Mouse (Mus musculus) hindbrain, embryonic 15.5 days (tissue): ENCODE measurements around the gene Znhit2. TPM values are rescaled to one million over a fixed set of nuclear protein-coding genes. Genes with fewer than 3 reads are reported as not detected.
"Not testable (repeated sequence)": the region's sequence is repeated elsewhere in the genome, so short reads cannot be mapped to it uniquely, and the experiment has no call there.

Experiments
- ATAC-seq: fragments of 200-750 bp; cut with Nextera tagmentation; 2 replicates; pipeline ENCODE4 v1.8.0; 2017; ENCODE audit warnings: low read depth, moderate number of reproducible peaks, moderate TSS enrichment; ENCODE audit not compliant: low FRiP score
- H3K27ac ChIP-seq: fragments of 300-500 bp; sonication (generic); replicated peaks from 2 replicates; pipeline ENCODE4 v1.5.1; 2015; ENCODE audit warnings: mild to moderate bottlenecking, inconsistent platforms
- H3K27me3 ChIP-seq: fragments of 300-500 bp; sonication (generic); 2 replicates; pipeline ENCODE4 v1.6.1; 2015; ENCODE audit warnings: control low read depth, inconsistent platforms
- H3K36me3 ChIP-seq: fragments of 300-500 bp; sonication (generic); 2 replicates; pipeline ENCODE4 v1.6.1; 2015; ENCODE audit warnings: control low read depth, inconsistent platforms
- H3K4me1 ChIP-seq: fragments of 300-500 bp; sonication (generic); replicated peaks from 2 replicates; pipeline ENCODE4 v1.6.1; 2015; ENCODE audit warnings: control low read depth, inconsistent platforms
- H3K4me2 ChIP-seq: fragments of 300-500 bp; sonication (generic); 2 replicates; pipeline ENCODE4 v1.6.1; 2015; ENCODE audit warnings: moderate library complexity, mild to moderate bottlenecking, inconsistent platforms
- H3K4me3 ChIP-seq: fragments of 300-500 bp; sonication (generic); 2 replicates; pipeline ENCODE4 v1.5.1; 2015; ENCODE audit warnings: mild to moderate bottlenecking, inconsistent platforms
- H3K9ac ChIP-seq: fragments of 300-500 bp; sonication (generic); 2 replicates; pipeline ENCODE4 v1.6.1; 2015; ENCODE audit warnings: inconsistent platforms
- H3K9me3 ChIP-seq: fragments of 300-500 bp; sonication (generic); 2 replicates; pipeline ENCODE4 v1.6.1; 2016; ENCODE audit warnings: control low read depth, inconsistent platforms
- WGBS: fragments of 180-500 bp; shearing (Covaris S2); methylation state at CpG from one replicate; pipeline ENCODE4 v1.1.7; 2015; 5-methylcytosine and 5-hydroxymethylcytosine counted together
- polyA plus RNA-seq: library from polyadenylated mRNA; unstranded; fragments of >200 nt; fragmentation: Nextera tagmentation; extraction: Ambion mirVana; gene quantifications from 2 replicates; pipeline ENCODE4 v1.2.1, GENCODE M21; 2015

Znhit2 gene
- polyA plus RNA-seq, 1 experiment from 2014 or later = 34.8 TPM

DNA sequence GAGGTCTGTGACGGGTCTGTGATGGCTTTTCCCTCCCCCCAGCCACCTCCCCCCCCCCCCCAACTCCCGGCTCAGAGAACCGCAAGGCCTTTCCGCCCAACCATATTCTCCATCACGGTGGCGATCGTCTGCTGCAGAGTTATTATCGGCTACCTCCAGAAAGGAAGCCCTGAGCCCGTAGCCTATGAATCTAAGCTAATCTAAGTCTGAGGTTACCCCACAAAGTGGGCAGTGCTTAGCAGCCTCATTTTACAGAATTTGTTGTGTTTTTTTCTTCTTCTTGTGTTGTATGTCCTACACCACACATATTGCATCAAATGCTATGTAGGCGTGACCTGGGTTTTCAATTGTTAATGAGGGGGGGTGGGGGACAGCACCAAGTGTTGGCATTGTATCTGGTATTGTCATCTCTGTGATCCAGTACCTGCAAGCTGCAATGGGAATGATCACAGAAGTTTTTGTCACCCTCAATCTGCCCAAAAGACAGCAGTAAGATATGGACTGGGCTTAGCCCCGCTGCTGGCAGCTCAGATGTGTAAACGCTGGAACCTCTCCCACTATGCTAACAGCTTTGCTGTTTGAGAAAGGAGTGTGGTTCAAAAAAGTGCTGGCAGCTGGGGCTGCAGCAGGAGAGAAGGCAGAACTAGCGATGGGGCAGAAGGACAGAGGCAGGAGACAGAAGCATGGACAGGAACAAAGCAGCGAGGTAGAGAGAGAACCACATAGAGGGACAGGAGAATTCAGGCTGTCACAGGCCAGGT is 30.3 kb upstream of the Znhit2 start:
- WGBS = 69% methylated on average over 14 of the region's 14 CpGs
- Histone ChIP-seq H3K9ac (no peak overlapping the region), H3K27ac (no peak overlapping the region), H3K9me3 (no peaks in the 10 kb centered on the region), H3K4me2 (no peak overlapping the region), H3K36me3 (no peaks in the 10 kb centered on the region), H3K27me3 (no peaks in the 10 kb centered on the region), H3K4me1 (no peaks in the 10 kb centered on the region), H3K4me3 (no peak overlapping the region)
- no peak for ATAC-seq

GRCm38 (mm10) chr19:6035966-6036585 is 24.9 kb upstream of the Znhit2 start:
- H3K4me3 ChIP-seq = no peak overlapping the region
- no peak overlapping the region for H3K4me2 ChIP-seq
- WGBS = 80% methylated on average over 9 of the region's 9 CpGs
- no peaks in the 10 kb centered on the region for H3K4me1 ChIP-seq
- no peak overlapping the region for H3K9ac ChIP-seq
- H3K9me3 ChIP-seq = no peaks in the 10 kb centered on the region
- H3K27ac ChIP-seq = no peak overlapping the region
- no peaks in the 10 kb centered on the region for H3K27me3 ChIP-seq
- no peak for ATAC-seq
- no peaks in the 10 kb centered on the region for H3K36me3 ChIP-seq

- Histone ChIP-seq H3K4me1 (no peaks in the 10 kb centered on the region), H3K9ac (no peak overlapping the region), H3K27ac (no peak overlapping the region), H3K36me3 (no peaks in the 10 kb centered on the region), H3K27me3 (no peaks in the 10 kb centered on the region), H3K4me2 (no peak overlapping the region), H3K4me3 (no peak overlapping the region), H3K9me3 (no peaks in the 10 kb centered on the region)
- ATAC-seq = no peak
Observed at GRCm38 (mm10) chr19:6037695-6038094, 23.3 kb upstream of the Znhit2 start.

GRCm38 (mm10) chr19:6038326-6038725 is 22.7 kb upstream of the Znhit2 start:
- no peaks in the 10 kb centered on the region for H3K27me3 ChIP-seq
- H3K4me1 ChIP-seq = no peaks in the 10 kb centered on the region
- 84% methylated on average over 7 of the region's 7 CpGs for WGBS
- H3K4me2 ChIP-seq = no peak overlapping the region
- no peak overlapping the region for H3K9ac ChIP-seq
- H3K27ac ChIP-seq = no peak overlapping the region
- no peaks in the 10 kb centered on the region for H3K9me3 ChIP-seq
- no peaks in the 10 kb centered on the region for H3K36me3 ChIP-seq
- no peak overlapping the region for H3K4me3 ChIP-seq
- ATAC-seq = no peak

GRCm38 (mm10) chr19:6040002-6040401 is 21.0 kb upstream of the Znhit2 start:
- Histone ChIP-seq H3K9me3 (no peaks in the 10 kb centered on the region), H3K4me2 (no peak overlapping the region), H3K27ac (no peak overlapping the region), H3K4me1 (peaks cover 4% of the 10 kb centered on the region), H3K27me3 (no peaks in the 10 kb centered on the region), H3K9ac (no peak overlapping the region), H3K36me3 (no peaks in the 10 kb centered on the region), H3K4me3 (no peak overlapping the region)
- ATAC-seq = no peak

DNA sequence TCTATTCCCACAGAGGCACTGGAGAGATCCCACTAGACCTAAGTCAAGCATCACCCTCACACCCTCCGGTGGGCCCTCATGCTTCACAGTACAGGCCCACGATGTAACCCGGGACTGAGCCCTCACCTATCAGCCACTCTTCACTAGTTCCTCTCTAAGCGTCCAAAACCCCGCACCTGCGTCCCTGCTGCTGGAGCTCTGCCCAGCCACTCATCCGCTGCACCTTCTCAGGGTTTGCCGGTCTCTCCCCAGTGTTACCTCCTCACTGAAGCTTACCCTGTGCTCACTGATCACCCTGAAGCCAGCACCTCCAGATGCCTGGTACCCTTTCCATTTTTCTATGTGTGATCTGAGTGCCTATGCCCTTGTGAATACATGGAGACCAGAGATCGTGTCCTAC is 18.7 kb upstream of the Znhit2 start:
- H3K27ac ChIP-seq = no peak overlapping the region
- H3K4me3 ChIP-seq = no peak overlapping the region
- no peak overlapping the region for H3K9ac ChIP-seq
- no peaks in the 10 kb centered on the region for H3K9me3 ChIP-seq
- WGBS = 74% methylated on average over 9 of the region's 9 CpGs
- H3K4me2 ChIP-seq = no peak overlapping the region
- ATAC-seq = no peak
- H3K36me3 ChIP-seq = no peaks in the 10 kb centered on the region
- no peaks in the 10 kb centered on the region for H3K27me3 ChIP-seq
- peaks cover 11% of the 10 kb centered on the region for H3K4me1 ChIP-seq

GRCm38 (mm10) chr19:6044102-6044501 is 16.9 kb upstream of the Znhit2 start:
- not testable (repeated sequence) for H3K27me3 ChIP-seq, H3K4me3 ChIP-seq, H3K4me2 ChIP-seq, H3K36me3 ChIP-seq, ATAC-seq, H3K9me3 ChIP-seq, H3K9ac ChIP-seq, H3K27ac ChIP-seq
- WGBS = 63% methylated on average over 4 of the region's 4 CpGs
- peaks cover 27% of the 10 kb centered on the region for H3K4me1 ChIP-seq

DNA sequence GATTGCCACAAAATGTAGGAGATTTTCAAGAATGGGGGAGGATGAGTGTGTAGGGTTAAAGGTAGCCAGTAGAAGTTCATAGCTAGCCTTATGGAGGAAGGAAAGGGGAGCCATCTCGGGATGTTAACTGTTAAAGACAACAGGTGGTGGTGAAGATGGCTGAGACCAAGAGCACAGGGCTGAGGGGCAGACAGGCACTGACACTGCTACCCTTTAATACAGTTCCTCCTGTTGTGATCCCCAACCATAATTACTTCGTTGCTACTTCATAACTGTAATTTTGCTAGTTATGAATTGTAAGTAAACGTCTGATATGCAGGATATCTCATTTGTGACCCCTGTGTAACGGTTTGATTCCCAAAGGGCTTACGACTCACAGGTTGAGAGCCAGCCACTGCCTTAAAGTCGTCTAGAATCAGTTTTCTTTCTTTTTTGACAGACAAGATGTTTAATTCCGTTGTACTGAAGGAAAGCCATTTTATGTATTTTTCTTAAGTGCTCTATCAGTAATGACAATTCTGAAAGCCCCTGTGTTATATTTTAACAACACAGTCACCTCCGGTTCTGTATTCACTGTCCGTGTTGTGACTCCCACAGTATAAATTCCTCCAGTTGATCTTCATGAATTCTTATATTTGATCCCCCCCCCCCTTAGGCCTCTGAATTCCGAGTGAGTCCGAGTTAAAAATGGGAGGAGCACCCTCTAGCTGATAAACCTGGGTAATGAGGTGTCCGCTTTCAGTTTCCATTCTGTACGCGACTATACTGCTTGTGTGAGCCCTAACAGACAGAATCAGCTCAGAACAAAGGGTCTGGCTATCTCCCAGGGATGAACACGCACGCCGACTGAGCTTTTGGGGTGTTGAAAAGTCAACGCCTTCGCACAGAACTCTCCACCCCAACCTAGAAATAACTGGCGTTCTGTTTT is 15.4 kb upstream of the Znhit2 start:
- H3K27ac ChIP-seq = peak overlapping the region; percentile 99
- H3K9ac ChIP-seq = peak overlapping the region; percentile 75
- H3K9me3 ChIP-seq = no peaks in the 10 kb centered on the region
- ATAC-seq = peak; percentile 58
- H3K27me3 ChIP-seq = no peaks in the 10 kb centered on the region
- H3K4me1 ChIP-seq = peaks cover 27% of the 10 kb centered on the region
- peaks cover 24% of the 10 kb centered on the region for H3K36me3 ChIP-seq
- 17% methylated on average over 20 of the region's 20 CpGs for WGBS
- H3K4me2 ChIP-seq = peak overlapping the region; percentile 98
- peak overlapping the region; percentile 99 for H3K4me3 ChIP-seq

- peak; percentile 93 for ATAC-seq
- no peaks in the 10 kb centered on the region for H3K9me3 ChIP-seq
- peak within 1 kb of the TSS; percentile 98 for H3K4me2 ChIP-seq
- H3K27me3 ChIP-seq = no peaks in the 10 kb centered on the region
- peak within 1 kb of the TSS; percentile 99 for H3K4me3 ChIP-seq
- H3K4me1 ChIP-seq = peaks cover 27% of the 10 kb centered on the region
- peaks cover 33% of the 10 kb centered on the region for H3K36me3 ChIP-seq
- peak within 1 kb of the TSS; percentile 99 for H3K27ac ChIP-seq
- under 1% methylated on average over 65 of the region's 65 CpGs for WGBS
- peak within 1 kb of the TSS; percentile 78 for H3K9ac ChIP-seq
Observed at GRCm38 (mm10) chr19:6046294-6047153, 14.5 kb upstream of the Znhit2 start, which contains the start of gene Syvn1. TSS of gene Syvn1 (plus strand) at chr19:6046576.

DNA sequence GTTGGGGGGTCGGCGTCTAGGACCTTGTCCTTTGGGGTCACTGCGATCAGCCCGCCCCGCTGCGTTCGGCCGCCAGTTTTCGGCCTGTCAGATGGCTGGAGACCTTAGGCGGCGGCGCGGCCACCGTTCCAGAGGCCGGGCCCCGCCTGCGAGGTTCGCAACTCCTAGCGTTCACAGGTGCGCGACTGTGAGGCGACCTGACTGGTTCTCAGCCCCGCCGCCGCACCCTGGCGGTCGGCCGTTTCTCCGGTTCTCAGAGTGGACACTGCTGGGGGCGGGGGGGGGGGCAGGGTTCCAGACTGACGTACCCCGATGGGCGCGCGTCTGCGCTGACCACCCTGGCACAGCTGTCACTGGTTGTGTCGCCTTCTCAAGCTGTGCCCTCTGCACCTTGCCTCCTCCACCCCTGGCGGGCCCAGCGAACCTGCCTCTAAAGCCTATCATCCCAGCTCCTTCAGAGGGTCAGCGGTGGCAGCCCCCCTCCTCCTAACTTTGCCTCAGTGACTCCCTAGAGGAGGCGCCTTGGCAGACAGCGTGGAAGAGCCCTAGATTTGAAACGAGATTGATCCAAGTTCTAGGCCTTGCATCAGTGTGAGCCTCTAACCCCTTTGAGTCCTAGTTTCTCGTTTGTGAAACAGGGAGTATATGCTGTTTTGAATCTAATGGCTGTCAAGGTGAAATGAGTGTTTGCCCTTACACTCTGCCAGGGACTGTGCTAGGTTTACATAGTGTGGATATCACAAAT is 13.7 kb upstream of the Znhit2 start:
- 2% methylated on average over 38 of the region's 44 CpGs for WGBS
- ATAC-seq = peak; percentile 4; the same call in 1 of the 2 replicates
- Histone ChIP-seq H3K4me2 (peak overlapping the region; percentile 98), H3K4me3 (peak overlapping the region; percentile 99), H3K27ac (peak overlapping the region; percentile 99), H3K36me3 (peaks cover 41% of the 10 kb centered on the region), H3K27me3 (no peaks in the 10 kb centered on the region), H3K9ac (peak overlapping the region; percentile 78), H3K9me3 (no peaks in the 10 kb centered on the region), H3K4me1 (peaks cover 27% of the 10 kb centered on the region)

DNA sequence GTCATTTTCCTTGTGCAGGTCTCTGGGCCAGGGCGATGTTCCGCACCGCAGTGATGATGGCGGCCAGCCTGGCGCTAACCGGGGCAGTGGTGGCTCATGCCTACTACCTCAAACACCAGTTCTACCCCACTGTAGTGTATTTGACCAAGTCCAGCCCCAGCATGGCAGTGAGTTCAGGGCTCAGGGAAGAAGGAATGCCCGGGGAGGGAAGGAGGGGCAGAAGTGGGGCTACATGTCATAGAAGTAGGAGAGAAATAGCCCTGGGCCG is 13.2 kb upstream of the Znhit2 start:
- no peaks in the 10 kb centered on the region for H3K27me3 ChIP-seq
- H3K36me3 ChIP-seq = peaks cover 46% of the 10 kb centered on the region
- H3K9me3 ChIP-seq = no peaks in the 10 kb centered on the region
- H3K27ac ChIP-seq = no peak overlapping the region
- H3K4me1 ChIP-seq = peaks cover 27% of the 10 kb centered on the region
- ATAC-seq = no peak
- peak overlapping the region; percentile 78 for H3K9ac ChIP-seq
- 86% methylated on average over 8 of the region's 8 CpGs for WGBS
- H3K4me3 ChIP-seq = peak overlapping the region; percentile 99
- H3K4me2 ChIP-seq = peak overlapping the region; percentile 98
